Mouse (Mus musculus): ENCODE measurements around the gene Smpdl3b.

DNA sequence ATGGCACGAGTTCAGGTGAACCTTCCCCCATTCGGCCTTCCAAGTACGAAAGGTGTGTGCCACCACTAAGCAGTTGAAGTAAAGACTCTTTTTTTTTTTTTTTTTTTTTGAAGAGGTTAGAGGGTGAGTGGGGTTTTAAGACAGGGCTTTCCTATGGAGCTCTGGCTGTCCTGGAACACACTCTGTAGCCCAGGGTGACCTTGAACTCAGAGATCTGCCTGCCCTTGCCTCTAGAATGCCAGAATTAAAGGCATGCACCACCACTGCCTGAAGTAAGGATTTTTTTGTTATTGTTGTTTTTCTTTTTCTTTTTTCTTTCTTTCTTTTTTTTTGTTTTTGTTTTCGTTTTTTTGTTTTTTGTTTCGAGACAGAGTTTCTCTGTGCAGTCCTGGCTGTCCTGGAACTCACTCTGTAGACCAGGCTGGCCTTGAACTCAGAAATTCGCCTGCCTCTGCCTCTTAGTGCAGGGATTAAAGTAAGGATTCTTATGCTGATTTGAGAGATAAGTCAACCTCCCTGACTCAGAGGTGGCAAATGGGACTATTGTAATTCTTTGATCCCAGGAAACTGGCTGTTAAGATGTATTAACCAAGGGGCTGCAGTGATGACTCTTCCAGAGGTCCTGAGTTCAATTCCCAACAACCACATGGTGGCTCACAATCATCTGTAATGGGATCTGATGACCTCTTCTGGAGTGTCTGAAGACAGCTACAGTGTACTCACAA lies 7.6 kb downstream of the Smpdl3b start:
- no peak for TF ChIP-seq CTCF (IDR thresholded peaks at IDR 0.05; ENCODE audit: low read depth)
- no peak for TF ChIP-seq EP300 (optimal IDR thresholded peaks at IDR 0.05)
